Mouse (Mus musculus): ENCODE data around the gene Mup4. TPM values are rescaled to one million over a fixed set of nuclear protein-coding genes. Genes with fewer than 3 reads are reported as not detected.

Gene Mup4
- polyA plus RNA-seq (2017; shearing (Covaris generic)) = not detected

DNA sequence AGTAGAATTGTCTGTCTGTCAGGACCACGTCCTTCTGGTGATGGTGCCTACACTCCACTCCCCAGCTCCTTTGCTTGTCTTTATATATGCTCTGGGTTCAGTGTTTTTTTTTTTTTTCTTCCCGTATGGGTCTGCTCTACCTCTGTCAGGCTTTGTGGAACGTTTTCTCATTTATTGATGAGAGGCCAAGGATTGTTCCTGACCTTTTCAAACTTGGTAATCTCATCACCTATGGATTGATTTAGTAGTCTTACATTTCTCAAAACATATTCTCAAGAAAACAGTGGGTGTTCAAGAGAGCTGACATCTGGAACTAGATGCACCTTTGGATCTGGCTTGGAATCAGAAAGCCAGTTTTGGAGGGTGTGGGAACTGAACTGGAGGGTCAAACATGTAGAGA lies at the start of gene Mup4:
TSS of gene Mup4 (minus strand) at position 101 of the 400 bp plus-strand sequence.

DNA sequence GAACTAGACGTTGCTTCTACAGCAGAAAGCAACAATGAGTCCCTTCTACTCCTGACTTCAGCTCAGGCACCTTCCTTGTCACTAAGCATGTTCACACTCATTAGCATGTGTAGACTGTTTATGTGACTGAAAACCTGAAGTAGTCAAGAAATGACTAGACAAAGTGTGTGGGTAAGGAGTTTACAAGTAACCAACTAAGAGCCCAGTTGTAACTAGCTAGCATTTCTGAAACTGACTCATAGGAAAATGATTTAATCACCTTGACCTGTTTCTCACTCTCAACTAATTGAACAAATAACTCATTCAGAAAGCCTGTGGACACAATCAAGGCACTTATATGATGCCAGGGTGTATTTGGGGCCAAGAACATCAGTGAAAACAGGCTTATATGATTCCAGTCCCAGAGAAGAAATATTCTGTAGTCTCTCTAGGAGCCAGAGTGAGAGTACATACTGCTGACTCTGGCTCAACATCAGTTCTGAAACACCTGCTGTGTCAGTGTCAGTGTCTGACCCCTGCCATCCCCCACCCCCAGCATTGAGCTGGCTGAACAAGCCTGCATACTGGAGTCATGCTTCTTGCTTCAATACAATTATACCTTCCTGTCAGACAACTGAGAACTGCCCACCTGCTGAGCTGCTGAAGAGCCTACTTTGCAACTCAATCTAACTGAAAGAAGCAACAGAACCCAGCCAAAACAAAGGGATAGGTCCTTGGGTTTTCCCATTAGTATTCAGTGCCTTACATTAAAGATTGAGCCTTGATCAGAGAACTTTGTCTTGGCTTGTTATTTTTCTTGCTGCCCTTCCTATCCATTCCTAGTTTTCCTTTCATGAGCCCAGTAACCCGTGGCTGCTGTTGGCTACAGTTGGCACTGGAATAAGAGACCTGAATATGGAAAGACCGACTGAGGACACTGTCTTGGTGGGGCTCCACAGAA lies 3.2 kb upstream of the Mup4 start, which contains the start of gene Mup6:
TSS of gene Mup6 (plus strand) at position 890 of the 940 bp plus-strand sequence.

DNA sequence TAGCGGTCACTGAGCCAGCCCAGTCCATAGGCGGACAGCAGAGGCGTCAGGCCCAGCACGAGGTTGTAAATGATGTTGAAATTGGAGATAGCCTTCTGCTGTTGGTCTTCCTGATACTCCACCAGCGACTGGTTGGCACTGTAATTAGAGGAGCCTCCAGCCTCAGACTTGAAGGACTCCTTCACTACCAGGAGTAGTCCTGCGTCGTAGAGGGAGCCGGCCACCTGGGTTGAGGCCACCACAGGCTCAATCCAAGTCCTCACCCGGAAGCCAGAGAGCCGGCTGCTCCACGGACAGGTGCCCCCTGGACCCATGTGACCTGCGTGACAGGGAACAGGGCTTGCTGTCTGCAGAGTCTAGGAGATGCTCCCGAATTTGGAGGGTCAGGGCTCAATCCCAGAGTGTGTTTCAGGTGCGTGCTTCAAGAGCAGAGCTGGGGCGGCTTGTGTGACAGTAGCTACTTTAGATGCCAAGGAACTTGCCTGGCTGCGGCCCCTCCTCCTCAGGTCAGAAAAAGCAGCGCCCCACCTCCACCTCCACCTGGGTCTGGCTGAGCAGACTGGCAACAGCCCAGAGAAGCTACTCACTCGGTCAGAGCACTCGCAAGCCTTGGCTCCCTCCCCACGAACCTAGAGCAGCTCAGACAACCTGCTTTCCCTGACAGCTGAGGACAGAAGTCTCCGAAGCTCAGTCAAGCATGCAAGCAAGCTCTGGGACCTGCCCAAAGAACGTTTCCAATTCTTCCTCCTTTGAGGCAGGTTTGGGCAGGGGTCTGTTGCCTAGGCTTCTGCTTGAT lies 45.7 kb downstream of the Mup4 start, which contains the start of gene Slc46a2:
TSS of gene Slc46a2 (minus strand) at position 449 of the 796 bp plus-strand sequence.

Other genes with a start within 250 kb of the Mup4 start
- gene Inip, start 159.1 kb downstream of the Mup4 start, polyA plus RNA-seq (2017; shearing (Covaris generic)) = 38.2 TPM
- gene Snx30, start 154.9 kb downstream of the Mup4 start, polyA plus RNA-seq (2017; shearing (Covaris generic)) = 8.0 TPM
- gene Slc46a2, start 45.7 kb downstream of the Mup4 start, polyA plus RNA-seq (2017; shearing (Covaris generic)) = not detected
- not detected for gene Mup6, start 3.6 kb upstream of the Mup4 start, polyA plus RNA-seq (2017; shearing (Covaris generic))
- not detected for gene Mup7, start 109.8 kb upstream of the Mup4 start, polyA plus RNA-seq (2017; shearing (Covaris generic))
- not detected for gene Mup2, start 193.6 kb upstream of the Mup4 start, polyA plus RNA-seq (2017; shearing (Covaris generic))

Data from effector memory CD4-positive, alpha-beta T cell, adult 7 months (primary cell).